Mouse (Mus musculus): ENCODE measurements around the gene Ddah2. TPM values are rescaled to one million over a fixed set of nuclear protein-coding genes. Genes with fewer than 3 reads are reported as not detected.

The Ddah2 gene
- total RNA-seq, 1 experiment from 2014 or later: 17.8 TPM

- DNase-seq: no peak
Observed at GRCm38 (mm10) chr17:35077285-35077684, 18.4 kb downstream of the Ddah2 start.

DNA sequence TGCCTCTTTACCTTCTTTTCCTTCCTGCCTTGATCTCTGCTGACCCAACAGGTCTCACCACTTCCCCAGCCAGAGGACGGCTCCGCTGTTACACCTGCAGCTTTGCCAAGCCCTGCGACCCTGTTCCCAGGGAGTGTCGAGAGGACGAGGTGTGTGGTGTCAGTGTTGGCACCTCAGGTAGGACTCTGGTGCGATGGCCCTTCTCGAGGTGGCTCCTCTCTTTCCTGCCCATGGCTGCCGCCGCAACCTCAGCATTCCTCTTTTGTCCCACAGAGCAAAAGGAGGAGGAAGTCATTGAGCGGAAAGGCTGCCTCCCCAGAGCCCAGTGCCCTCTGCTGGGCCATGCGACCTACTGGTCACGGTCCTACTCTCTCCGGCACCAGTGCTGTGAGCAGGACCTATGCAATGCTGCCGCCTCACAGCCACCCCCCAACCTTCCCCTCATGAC lies 19.0 kb downstream of the Ddah2 start, which contains the start of gene Ly6g6d:
TSS of gene Ly6g6d (minus strand) at position 280 of the 448 bp plus-strand sequence.
- DNase-seq: peak; percentile 31

DNA sequence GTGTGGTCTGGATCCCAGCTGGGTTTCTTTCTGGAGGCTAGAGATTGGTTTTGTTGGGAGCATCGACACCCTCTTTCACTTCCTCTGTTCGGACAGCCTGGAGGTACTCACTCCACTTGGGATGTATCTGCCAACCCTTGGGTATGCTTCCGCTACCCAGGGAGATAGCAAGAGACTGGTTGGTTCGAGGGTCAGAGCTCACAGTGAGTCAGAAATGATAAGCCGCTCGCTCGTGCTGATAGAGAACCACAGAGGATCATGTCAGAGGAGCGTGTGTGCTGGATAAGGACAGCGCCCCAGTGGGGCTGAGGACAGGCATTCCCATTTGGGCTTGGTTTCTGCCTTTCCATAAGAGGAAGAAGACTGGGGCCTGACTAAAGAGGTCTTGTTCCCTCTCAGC lies 20.9 kb downstream of the Ddah2 start:
- DNase-seq: no peak

- no peak for DNase-seq
Observed at GRCm38 (mm10) chr17:35080248-35080647, 21.4 kb downstream of the Ddah2 start.

DNA sequence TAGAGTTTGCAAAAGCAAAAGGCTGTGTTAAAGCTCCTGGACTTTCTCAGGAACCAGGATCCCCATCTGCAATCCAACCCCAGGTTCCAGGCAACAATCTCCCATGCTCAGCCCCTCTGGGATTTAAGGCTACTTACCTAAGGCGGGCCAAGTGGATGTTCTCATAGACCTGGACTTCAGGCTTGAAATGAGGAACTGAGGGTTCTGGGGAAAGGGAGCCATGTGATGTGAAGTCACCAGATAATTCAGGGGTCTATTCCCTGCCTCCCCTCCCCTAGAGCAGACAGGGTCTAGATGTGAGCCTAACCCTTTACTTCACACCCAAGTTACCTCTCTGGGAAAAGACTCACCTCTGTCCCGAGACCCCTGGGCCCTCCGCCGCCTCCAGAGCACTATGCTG lies 21.9 kb downstream of the Ddah2 start:
- DNase-seq: no peak

- no peak for DNase-seq
Observed at GRCm38 (mm10) chr17:35082841-35083576, 24.2 kb downstream of the Ddah2 start.

GRCm38 (mm10) chr17:35083929-35084497 lies 25.2 kb downstream of the Ddah2 start:
- DNase-seq: no peak

DNA sequence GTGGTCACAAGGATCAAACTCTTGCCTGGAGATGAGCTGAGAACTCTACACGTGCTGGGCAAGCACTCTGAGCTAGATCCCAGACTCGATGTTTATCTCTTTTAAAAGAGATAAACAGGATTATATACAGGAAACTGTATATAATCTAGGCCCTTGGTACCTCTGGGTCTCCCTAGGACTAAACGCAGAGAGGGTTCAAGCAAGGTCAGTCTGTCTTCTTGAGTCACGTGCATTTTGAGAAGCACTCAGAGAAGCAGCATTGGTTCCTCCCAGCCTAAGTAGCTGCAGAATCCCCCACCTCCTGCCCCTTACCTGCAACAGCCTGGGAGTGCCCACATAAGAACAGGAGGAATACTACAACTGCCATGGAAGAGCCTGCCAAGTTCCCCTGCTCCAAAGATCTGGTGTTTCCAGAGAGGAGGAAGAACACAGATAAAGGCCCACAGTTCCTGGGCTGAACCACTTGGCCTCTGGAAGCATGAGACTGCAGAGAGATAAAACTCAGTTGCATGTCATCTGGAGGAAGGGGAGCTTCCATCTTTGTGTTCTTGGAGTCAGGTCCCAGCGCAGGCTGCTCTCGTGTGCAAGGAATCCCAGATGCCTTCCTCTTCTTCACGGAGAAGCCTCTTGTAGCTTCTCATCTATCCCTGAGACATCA lies 26.5 kb downstream of the Ddah2 start, which contains the start of gene Ly6g6f:
TSS of gene Ly6g6f (minus strand) at position 403 of the 658 bp plus-strand sequence.
- DNase-seq: no peak

- DNase-seq: no peak
Observed at GRCm38 (mm10) chr17:35088151-35088550, 29.3 kb downstream of the Ddah2 start.

- DNase-seq: peak; percentile 93
Observed at GRCm38 (mm10) chr17:35088825-35089644, 30.2 kb downstream of the Ddah2 start, which contains the start of gene Abhd16a. Gene Abhd16a (plus strand): TSS chr17:35089263.

GRCm38 (mm10) chr17:35090166-35090932 lies 31.5 kb downstream of the Ddah2 start:
- peak; percentile 23 for DNase-seq

DNA sequence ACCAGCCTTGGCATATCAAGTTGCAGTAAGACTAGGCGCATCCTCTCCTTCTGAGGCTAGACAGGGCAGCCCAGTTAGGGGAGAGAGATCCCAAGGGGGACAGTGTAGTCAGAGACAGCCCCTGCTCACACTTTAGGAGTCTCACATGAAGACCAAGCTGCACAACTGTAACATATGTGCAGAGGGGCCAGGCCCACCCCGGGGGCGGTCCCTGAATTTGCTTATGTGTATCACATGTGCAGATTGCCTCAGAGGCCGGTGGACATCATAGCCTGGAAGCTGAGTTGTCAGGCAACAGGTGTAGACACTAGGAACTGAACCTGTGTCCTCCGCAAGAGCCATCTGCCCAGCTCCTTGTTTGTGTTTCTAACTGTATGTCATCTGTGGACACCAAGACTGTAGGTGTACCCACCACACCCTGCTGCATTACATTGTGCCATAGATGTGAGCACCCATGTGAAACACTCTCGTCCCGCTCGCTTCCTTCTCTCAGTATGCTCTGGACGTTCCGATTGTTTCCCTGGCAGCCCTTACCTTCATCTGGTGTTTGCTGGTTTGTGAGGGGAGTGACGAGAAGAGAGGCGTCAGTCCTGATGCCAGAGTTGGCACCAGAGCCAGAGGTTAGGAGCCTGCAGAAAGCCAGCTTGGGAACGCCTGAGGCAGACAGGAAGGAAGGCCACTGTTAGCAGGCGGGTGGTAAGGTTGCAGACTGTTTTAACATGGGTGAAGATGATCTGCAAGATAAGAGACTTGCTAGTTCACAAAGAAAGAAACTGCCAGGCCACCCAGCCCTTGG lies 33.8 kb downstream of the Ddah2 start:
- DNase-seq: no peak

DNA sequence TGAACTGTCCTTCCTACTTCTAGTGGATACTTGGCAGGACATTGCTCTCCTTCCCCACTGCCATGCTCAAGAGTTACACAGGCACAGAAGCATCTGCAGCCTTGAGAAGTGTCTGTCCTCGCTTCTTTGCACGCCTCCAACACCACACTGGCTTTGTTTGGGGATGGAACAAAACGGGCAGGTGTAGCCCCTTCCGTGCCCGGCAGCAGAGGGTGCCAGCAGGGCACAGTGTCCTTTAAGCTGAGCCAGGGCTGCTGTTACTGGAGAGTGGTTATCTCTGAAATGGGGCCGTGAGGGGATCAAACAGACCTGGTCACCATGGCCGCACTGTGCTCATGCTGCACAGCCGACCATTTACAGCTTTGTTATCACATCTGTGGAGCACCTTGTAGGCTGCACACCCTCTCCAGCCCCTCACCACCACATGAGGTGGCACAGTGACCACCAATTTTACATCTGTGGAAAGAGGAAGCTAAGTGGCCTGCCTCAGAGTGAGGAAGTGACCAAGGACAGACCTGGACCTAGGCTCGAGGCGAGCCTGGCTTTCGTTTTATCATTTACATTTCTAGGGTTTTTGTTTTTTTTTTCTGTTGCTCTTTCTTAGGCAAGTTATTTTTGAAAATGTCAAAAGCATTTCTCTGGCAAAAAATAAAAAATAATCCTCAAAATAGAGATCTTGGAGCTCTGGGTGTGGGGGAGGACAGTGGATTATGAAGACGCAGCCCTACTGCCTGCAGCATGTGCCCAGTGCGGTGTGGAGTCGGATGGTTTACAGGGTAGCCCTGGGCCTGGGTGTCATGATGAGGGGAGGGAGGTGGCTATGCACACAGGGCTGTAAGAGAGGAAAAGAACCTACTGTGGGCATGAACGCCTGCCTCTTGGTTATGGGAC lies 35.9 kb downstream of the Ddah2 start:
- no peak for DNase-seq

DNA sequence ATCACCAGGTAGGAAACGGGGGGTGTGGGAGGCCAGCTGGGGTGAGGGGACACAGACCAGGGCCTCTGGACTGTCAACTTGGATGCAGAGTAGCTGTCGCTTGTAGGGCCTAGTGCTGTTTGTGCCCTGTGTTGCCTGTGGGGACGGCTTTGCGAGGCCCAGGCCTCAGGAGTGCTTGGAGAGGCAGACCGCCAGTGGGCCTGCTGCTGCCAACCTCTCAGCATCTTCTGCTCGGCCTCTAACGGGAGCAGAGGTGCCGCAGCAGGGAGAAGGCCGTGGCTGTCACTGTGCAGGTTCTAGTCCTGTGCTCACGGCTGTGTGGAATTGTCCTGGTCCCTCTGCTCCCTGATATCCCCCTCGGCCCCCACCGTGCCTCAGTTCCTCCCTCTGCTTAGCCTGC lies 37.8 kb downstream of the Ddah2 start:
- no peak for DNase-seq

DNA sequence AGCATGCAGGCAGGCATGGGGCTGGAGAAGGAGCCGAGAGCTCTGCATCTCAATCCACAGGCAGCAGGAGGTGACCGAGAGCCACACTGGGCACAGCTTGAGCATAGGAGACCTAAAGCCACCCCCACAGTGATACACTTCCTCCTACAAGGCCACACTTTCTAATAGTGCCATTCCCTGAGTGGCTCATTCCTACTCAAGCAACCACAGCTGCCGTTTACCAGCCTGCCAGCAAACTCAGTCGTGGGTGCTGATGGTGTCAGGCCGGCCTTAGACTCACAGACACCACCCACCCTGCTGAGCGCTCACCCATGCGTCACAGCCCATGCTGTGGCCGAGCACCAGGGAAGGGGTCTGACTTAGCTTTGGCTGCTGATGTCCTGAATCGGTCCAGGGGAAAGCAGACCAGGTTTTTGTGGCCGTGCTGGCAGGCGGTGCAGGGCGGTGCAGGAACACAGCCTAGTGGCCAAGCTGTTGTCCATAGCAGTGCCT lies 38.4 kb downstream of the Ddah2 start:
- DNase-seq: no peak

DNA sequence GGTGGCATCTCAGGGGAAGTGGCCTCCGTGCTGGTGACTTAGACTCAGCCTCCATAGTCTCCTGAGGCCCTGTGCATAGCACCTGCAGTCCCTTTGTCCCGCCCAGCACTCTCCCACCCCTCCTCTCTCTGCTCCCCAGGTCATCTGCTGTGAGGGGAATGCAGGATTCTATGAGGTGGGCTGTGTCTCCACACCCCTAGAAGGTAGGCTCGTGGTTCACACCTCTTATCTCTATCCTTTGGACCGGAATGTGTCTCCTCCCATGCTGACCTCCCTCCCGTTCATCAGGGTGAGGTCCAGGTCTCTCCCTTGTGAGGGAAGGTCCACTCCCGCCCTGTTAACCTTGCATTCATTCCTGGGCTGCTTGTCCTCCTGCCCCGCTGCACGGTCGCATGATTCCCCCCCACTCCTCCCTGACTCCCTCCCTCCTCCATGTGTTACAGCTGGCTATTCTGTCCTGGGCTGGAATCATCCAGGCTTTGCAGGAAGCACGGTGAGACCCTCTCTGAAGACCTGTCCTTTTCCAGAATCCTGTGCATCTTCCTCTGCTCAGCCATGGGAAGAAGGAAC lies 41.4 kb downstream of the Ddah2 start:
- DNase-seq: no peak

DNA sequence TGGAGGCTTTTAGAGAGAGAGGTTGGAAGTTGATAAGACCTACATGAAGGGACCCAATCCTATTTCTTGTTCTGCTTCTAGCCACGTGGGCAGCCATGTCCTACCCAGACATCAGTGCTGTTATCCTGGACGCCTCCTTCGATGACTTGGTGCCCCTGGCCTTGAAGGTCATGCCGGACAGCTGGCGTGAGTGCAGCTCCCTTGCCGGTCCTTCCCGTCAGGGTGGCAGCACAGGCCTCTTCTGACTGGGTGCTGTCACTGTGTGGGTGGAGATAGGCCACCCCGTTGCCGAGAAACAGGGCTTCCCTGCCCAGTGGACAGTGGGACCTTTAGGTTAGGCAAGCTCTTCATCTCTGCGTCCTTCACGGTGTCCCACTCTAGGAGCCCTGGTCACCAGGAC lies 42.3 kb downstream of the Ddah2 start:
- DNase-seq: peak; percentile 30

GRCm38 (mm10) chr17:35102299-35102698 lies 43.5 kb downstream of the Ddah2 start:
- DNase-seq: no peak

DNA sequence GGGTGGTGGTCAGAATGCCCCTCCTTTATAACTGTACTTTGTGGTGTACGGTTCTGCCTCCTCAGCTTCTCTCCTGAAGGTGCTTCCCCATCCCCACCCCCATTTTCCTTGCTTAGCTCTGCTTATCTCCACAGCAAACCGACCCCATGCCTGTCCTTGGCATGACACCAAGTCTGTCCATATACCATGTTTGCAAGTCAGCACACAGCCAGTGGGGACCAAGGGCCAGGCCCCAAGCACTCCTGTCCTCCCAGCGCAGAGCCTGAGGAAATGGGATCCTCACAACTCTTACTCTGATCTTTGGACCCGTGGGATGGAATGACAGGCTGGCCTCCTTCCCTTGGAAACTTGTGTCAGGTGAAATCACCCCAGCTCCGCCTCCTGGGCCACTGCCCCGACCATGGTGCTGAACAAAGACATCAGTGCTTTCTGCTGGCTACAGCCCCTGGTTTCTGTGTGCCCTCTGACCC lies 44.4 kb downstream of the Ddah2 start:
- DNase-seq: no peak
